Mouse (Mus musculus) liver, postnatal 0 days (tissue): ENCODE results near the gene Apol9b.
"Not testable (repeated sequence)": the region's sequence is repeated elsewhere in the genome, so short reads cannot be mapped to it uniquely, and the experiment has no call there.

Source experiments
- CTCF ChIP-seq: sonication (generic); IDR thresholded peaks from 2 replicates; pipeline ENCODE4 v1.5.1; 2016; ENCODE audit warnings: antibody characterized with exemption, low read depth
- EP300 ChIP-seq: IDR thresholded peaks from 2 replicates; pipeline ENCODE4 v1.6.1; 2016; ENCODE audit warnings: antibody characterized with exemption, low read depth, mild to moderate bottlenecking

DNA sequence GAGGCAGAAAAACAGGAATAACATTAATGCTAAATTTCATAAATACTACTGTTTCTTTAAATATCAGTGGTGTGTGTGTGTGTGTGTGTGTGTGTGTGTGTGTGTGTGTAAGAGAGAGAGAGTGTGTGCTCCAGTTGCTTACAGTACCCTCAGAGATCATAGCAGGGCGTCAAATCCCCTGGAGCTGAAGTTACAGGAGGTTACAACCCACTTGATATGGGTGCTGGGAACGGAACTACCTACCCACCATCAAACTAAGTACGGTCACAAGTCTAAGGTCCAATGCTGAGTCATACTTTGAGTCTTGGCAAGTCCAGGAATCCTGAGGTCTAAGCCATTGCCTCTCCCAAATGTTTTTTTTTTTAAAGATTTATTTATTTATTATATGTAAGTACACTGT lies 1.1 kb upstream of the Apol9b start:
- TF ChIP-seq CTCF, EP300: not testable (repeated sequence)
